Mouse (Mus musculus) NIH3T3 (cell line): ENCODE measurements around the gene Ugt1a6b.

Experiments
- DNase-seq: peaks from one replicate; pipeline ENCODE4 v3.0.0-alpha.2; 2012; ENCODE audit warnings: low read depth

Ugt1a6b gene

DNA sequence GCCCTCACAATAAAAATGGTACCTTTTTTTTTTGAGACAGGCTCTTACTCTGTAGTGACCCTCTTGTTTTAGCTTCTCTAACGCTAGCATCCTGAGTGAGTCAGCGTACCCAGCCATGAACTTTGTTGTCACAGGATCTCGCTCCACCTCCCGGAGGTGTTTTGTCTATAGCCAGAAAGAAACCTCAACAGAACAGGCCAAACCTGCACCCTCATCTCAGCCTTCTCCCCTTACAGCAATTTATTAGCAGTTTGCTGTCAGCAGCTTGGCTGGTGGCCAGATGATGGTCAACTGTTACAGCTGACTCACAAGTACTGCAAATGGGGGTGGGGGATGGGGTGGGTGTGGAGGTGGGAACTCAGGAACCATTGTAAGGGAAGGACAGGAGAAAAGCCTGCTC is 159.2 kb downstream of the Ugt1a6b start:
- DNase-seq = peak; percentile 100

DNA sequence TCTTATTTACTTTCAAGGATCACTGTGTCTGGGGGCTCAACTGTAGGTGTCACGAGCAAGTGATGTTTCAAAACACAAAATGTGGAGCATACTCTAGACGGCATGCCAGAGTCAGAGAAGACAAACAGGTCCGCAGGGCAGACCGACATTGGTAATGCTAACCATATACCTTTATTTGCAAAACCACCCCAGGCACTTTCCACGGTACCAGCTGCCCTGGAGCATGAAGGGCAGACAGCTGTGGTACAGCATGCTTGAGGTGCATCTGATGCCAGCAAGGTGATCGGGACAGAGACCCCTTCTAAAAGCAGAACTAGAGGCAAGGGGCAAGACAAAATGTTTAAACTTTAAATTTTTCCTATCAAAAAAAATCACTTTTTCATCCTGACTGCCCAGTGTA is 159.9 kb downstream of the Ugt1a6b start:
- no peak for DNase-seq

DNA sequence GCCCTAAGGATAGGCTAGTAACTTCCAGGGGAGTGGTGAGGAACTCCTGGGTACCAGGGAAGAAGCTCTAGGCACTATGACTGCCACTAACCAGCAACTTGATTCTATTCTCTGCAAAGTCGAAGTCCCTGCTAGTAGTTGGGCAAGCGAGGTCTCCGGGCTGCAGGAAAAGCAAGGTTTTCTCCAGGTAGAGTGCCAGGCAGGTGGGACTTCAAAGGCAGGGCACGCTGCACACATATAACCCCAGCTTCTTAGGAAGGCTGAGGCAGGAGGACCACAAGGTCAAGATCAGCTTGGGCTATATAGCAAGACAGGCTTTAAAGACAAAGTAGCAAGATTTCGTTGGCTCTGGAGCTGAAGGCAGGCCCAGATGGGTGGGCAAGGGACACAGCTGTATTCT is 160.7 kb downstream of the Ugt1a6b start:
- DNase-seq = no peak

DNA sequence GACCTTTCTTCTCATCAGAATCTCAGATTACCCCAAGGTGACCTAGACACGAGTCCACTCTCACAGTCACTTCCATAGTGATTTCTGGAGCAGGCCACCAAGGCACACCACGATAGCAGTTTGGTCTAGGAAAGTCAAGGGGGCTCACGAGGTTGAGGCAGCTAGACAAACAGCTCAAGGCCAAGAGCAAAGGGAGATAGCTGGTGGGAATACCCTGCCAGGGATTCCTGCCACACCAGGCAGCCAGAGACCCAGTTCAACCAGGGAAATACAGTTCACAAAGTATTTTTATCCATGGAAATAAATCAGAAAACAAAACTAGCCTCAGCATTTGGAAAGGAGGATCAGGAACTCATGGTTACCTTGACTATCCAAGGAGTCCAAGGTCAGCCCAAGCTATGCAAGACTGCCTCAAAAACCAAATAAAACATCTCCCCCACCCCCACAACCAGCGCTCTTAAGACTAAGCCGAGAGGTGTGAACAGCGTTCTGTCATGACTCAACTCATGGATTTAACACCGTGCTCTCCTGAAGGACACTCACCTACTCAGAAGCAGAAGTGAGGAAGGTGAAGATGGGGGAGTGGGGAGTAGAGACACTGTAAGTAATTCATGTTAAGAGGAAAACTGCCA is 161.3 kb downstream of the Ugt1a6b start:
- DNase-seq = no peak

DNA sequence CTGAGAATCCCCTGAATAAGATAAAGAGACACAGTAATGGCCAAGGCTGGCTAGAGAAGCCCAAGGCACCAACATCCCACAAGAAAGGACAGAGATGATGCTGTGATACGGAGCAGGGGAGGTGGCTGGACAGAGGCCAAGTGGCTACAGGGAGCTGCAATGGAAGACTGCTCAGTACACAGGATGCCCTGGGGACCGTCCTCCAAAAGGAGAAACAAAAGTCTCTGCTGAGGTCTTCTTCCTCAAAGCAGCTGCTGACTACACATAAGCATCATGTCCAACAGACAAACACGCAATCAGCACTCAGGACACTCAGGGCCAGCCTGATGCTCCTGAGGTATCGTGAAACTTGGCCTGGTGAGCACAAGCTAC is 161.8 kb downstream of the Ugt1a6b start:
- peak; percentile 50 for DNase-seq

DNA sequence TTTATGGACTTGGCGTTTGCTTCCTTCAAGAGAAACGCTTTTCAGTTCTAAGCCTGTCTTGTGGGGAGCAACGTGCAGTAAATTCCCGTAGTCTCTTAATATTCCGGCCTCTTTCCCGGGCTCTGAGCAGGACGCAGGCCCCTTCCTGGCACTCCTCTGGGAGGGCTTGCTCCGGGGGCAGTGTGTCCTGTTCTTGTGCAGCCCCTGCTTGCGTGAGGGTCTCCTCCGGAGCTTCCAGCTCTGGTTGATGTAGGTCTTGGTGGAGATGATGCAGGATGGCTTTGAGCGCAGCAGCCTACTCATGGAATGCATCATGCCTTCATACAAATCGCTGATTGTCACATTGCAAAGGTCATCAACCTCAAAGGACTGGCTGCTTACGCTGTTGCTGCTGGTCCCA is 163.1 kb downstream of the Ugt1a6b start:
- no peak for DNase-seq

DNA sequence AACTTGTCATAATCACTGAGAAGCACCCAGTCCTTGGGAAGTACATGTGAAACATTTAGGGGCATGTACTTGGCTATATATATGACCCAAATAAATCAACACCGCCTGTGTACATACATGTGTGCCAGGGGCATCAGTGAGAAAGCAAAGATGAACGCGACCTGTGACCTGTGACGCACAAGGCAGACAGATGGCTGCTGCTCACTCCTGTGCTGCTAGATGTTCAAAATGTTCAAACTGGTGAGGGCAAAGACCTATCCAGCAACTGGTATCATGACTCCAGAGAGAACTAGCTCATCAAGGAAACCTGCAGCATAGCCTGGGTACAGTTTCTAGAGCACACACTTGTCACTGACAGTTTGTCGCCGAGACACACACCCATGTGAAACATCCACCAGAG is 164.4 kb downstream of the Ugt1a6b start:
- no peak for DNase-seq

DNA sequence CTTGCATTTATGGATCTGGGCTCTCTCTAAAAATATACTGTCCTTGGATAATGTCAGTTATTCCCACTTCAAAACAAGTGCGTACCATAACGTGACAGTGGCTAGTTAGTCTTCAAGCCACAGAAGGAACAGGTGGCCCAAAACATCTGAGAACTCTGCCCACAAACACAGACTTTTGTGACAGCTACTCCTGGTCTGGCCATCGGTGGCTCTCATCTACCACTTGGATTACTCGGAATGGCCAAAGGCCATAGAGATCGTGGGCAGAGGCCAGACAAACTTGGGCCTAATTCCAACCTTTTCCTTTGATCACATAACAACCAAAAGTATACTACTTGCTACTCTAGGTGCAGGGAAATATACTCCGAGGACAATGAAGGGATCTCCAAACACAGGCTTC is 165.0 kb downstream of the Ugt1a6b start:
- DNase-seq = no peak
